Mouse (Mus musculus): ENCODE data around the gene Krtap7-1. TPM values are rescaled to one million over a fixed set of nuclear protein-coding genes. Genes with fewer than 3 reads are reported as not detected.
A peak's percentile ranks its signal among the peaks of the same experiment; 100 is the strongest.

The Krtap7-1 gene
- polyA plus RNA-seq, 1 experiment from 2014 or later = not detected

GRCm38 (mm10) chr16:89497002-89497401 lies 11.1 kb downstream of the Krtap7-1 start:
- H3K36me3 ChIP-seq = no peaks in the 10 kb centered on the region
- WGBS = 92% methylated on average over 5 of the region's 5 CpGs

DNA sequence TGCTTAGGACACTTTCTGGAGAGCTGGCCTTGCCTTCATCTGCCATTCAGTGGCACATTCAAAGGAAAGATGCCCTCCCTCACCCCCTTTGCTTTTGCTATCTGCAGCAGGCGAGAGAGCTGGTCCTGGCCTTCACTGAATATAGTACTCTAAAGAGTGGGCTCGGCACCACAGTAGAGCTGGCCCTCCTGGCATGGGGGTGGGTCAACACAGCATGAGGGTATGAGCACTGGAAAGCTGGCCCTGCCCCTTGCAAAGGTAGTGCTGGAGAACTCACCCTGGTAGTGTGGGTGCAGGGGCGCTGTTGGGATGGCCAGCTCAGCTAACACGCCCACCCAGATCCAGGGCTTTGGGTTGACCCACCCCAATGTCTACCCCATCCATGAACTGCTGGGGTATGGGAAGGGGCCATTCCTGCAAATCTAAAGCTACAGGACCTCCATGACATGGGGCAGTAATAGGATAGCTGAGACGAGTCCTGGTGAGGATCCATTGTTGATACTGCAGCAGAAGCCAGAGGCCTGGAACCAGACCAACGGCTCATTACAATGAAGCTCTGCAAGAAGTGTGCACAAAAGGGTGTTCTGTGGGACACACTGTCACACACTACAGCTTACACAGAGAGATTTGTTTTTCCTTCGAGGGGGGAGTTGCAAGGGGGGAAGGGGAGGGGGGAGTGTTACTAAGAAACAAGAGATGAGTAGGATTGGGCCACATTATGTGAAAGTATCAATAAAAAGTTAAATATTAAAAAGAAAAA lies 12.5 kb downstream of the Krtap7-1 start:
- Histone ChIP-seq H3K36me3 (no peaks in the 10 kb centered on the region), H3K27me3 (ENCODE audit: low read depth, poor library complexity, severe bottlenecking) (no peaks in the 10 kb centered on the region), H3K4me3 (no peak overlapping the region), H3K9me3 (replicated peaks) (no peaks in the 10 kb centered on the region), H3K4me1 (0 out of 2 replicates have a peak, but pooled peaks cover 2% of the 10 kb centered on the region), H3K27ac (replicated peaks) (0 out of 2 replicates have a peak overlapping the region, but pooled peaks have one; percentile 9)
- WGBS = 82% methylated on average over 7 of the region's 7 CpGs
- no peak for DNase-seq (ENCODE audit: low spot score)

More at GRCm38 (mm10) chr16:89497002-89497401, 11.1 kb downstream of the Krtap7-1 start:
- Histone ChIP-seq H3K9me3 (replicated peaks) (no peaks in the 10 kb centered on the region), H3K4me1 (0 out of 2 replicates have a peak, but pooled peaks cover 2% of the 10 kb centered on the region), H3K27me3 (ENCODE audit: low read depth, poor library complexity, severe bottlenecking) (no peaks in the 10 kb centered on the region), H3K4me3 (no peak overlapping the region), H3K27ac (replicated peaks) (no peak overlapping the region)
- no peak for DNase-seq (ENCODE audit: low spot score)

- no peaks in the 10 kb centered on the region for H3K27me3 ChIP-seq (ENCODE audit: low read depth, poor library complexity, severe bottlenecking)
- no peaks in the 10 kb centered on the region for H3K4me1 ChIP-seq
- DNase-seq (ENCODE audit: low spot score) = no peak
- H3K27ac ChIP-seq (replicated peaks) = no peak within 1 kb of the TSS
- H3K36me3 ChIP-seq = no peaks in the 10 kb centered on the region
- no peak within 1 kb of the TSS for H3K4me3 ChIP-seq
- H3K9me3 ChIP-seq (replicated peaks) = no peaks in the 10 kb centered on the region
- 89% methylated on average over 7 of the region's 7 CpGs for WGBS
Observed at GRCm38 (mm10) chr16:89487852-89488251, 20.3 kb downstream of the Krtap7-1 start, which contains the start of gene Krtap8-1. Gene Krtap8-1, minus strand, starts transcription at chr16:89487952.

DNA sequence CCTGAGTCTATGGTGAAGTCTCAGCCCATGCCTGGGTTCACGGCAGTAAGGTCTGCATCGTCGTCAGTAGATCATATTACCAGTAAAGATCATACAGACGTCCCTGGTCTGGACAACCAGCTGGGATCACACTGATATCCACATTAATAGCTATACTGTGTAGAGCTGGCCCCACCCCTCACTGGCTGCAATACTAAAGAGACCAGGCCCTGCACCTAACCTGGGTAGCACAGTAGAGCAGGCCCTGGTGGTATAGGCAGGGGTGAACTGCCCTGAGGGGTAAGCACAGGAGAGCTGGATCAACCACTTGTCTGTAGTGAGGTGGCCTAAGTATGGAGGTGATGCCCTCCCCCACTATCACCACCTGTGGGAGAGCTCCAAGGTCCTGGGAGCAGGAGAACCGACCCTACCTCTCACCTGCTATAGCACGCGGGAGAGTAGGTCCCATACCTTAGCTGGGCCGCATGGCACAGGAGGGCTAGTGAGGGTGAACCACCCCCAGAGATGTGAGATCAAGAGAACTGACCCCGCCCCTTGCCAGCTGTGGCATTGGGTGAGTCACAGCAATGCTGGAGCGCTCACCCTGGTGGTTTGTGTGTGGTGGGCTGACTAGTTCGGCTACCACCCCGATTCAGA lies 30.3 kb downstream of the Krtap7-1 start:
- no peaks in the 10 kb centered on the region for H3K36me3 ChIP-seq
- DNase-seq (ENCODE audit: low spot score) = no peak
- 91% methylated on average over 12 of the region's 12 CpGs for WGBS
- no peak overlapping the region for H3K4me3 ChIP-seq
- no peaks in the 10 kb centered on the region for H3K9me3 ChIP-seq (replicated peaks)
- no peaks in the 10 kb centered on the region for H3K4me1 ChIP-seq
- H3K27me3 ChIP-seq (ENCODE audit: low read depth, poor library complexity, severe bottlenecking) = no peaks in the 10 kb centered on the region
- H3K27ac ChIP-seq (replicated peaks) = no peak overlapping the region

DNA sequence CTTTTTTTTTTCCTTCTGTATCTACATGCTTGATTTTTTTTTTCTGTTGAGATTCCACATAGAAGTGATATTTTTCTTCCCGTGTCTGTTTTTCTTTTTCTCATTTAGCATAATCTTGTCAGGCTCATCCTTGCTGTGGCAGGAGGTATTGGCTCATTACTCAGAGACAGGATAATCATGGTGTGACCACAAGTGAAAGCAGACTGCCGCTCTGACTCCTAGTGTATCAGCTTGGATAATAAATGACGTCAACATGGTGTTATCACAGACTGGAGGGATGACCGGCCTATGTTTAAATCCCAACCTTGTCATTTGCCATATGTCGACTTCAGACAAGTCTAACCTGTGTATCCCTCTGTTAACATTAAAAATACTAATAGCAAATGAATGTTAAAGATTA lies 46.9 kb downstream of the Krtap7-1 start:
- Histone ChIP-seq H3K4me3 (no peak overlapping the region), H3K4me1 (no peaks in the 10 kb centered on the region)
- WGBS = 91% methylated on average over 5 of the region's 5 CpGs

More for the DNA sequence above, 46.9 kb downstream of the Krtap7-1 start:
- no peaks in the 10 kb centered on the region for H3K9me3 ChIP-seq (replicated peaks)
- no peaks in the 10 kb centered on the region for H3K36me3 ChIP-seq
- no peak for DNase-seq (ENCODE audit: low spot score)
- H3K27me3 ChIP-seq (ENCODE audit: low read depth, poor library complexity, severe bottlenecking) = no peaks in the 10 kb centered on the region
- no peak overlapping the region for H3K27ac ChIP-seq (replicated peaks)

Other genes with a start within 250 kb of the Krtap7-1 start
- not detected in 2 replicates for gene Krtap21-1, start 104.5 kb downstream of the Krtap7-1 start, polyA plus RNA-seq (2016; fragmentation: Nextera tagmentation; extraction: Ambion mirVana)
- not detected in 2 replicates for gene Krtap6-2, start 88.2 kb downstream of the Krtap7-1 start, polyA plus RNA-seq (2016; fragmentation: Nextera tagmentation; extraction: Ambion mirVana)
- gene Krtap8-1, start 20.4 kb downstream of the Krtap7-1 start, polyA plus RNA-seq (2016; fragmentation: Nextera tagmentation; extraction: Ambion mirVana) = 0.25 TPM in 1 of 2 replicates, not detected in the other
- not detected in 2 replicates for gene Krtap11-1, start 62.9 kb upstream of the Krtap7-1 start, polyA plus RNA-seq (2016; fragmentation: Nextera tagmentation; extraction: Ambion mirVana)

Measured in midbrain, embryonic 10.5 days (tissue).